Mouse (Mus musculus): ENCODE results near the gene Pkd1. TPM values are rescaled to one million over a fixed set of nuclear protein-coding genes. Genes with fewer than 3 reads are reported as not detected.

Gene Pkd1
- polyA plus RNA-seq, 1 experiment: 69.8 TPM

- no peak for DNase-seq (ENCODE audit: low spot score)
Measured at GRCm38 (mm10) chr17:24565792-24566191, 16.2 kb downstream of the Pkd1 start.

GRCm38 (mm10) chr17:24567034-24567779, 17.6 kb downstream of the Pkd1 start:
- no peak for DNase-seq (ENCODE audit: low spot score)

DNA sequence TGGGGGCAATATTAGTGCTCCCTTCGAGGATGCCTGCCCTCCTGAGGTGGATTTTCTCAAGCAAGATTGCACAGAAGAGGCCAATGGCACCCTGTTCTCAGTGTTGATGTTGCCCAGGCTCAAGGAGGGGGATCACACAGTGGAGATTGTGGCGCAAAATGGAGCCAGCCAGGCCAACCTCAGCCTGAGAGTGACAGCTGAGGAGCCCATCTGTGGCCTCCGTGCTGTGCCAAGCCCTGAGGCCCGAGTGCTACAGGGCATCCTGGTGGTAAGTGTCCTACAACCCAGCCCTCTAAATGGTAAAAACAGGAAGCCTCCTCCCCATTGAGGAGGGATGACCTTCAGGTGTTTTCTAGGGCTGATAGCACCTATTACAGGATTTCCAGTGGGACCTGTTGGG, 20.2 kb downstream of the Pkd1 start:
- DNase-seq (ENCODE audit: low spot score): no peak

DNA sequence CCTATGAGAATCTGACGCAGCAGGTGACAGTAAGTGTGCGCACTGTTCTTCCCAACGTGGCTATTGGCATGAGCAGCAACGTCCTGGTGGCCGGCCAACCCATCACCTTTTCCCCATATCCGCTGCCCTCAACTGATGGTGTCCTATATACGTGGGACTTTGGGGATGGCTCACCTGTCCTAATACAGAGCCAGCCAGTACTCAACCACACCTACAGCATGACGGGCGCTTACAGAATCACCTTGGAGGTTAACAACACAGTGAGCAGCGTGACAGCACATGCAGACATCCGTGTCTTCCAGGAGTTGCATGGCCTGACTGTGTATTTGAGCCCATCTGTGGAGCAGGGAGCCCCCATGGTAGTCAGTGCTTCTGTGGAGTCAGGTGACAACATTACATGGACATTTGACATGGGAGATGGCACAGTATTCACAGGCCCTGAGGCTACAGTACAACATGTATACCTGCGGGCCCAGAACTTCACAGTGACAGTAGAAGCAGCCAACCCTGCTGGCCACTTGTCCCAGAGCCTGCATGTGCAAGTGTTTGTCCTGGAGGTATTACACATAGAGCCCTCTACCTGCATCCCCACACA, 23.1 kb downstream of the Pkd1 start:
- no peak for DNase-seq (ENCODE audit: low spot score)

DNA sequence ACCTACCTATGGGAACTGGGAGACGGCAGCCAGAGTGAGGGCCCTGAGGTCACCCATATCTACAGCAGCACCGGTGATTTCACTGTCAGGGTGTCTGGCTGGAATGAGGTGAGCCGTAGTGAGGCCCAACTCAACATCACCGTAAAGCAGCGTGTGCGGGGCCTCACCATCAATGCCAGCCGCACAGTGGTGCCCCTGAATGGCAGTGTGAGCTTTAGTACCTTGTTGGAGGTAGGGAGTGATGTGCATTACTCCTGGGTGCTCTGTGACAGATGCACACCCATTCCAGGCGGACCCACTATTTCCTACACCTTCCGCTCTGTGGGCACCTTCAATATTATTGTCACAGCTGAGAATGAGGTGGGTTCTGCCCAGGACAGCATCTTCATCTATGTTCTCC, 24.2 kb downstream of the Pkd1 start:
- no peak for DNase-seq (ENCODE audit: low spot score)

- no peak for DNase-seq (ENCODE audit: low spot score)
Measured at GRCm38 (mm10) chr17:24579532-24579931, 29.9 kb downstream of the Pkd1 start.

- no peak for DNase-seq (ENCODE audit: low spot score)
Measured at GRCm38 (mm10) chr17:24580287-24580686, 30.7 kb downstream of the Pkd1 start.

DNA sequence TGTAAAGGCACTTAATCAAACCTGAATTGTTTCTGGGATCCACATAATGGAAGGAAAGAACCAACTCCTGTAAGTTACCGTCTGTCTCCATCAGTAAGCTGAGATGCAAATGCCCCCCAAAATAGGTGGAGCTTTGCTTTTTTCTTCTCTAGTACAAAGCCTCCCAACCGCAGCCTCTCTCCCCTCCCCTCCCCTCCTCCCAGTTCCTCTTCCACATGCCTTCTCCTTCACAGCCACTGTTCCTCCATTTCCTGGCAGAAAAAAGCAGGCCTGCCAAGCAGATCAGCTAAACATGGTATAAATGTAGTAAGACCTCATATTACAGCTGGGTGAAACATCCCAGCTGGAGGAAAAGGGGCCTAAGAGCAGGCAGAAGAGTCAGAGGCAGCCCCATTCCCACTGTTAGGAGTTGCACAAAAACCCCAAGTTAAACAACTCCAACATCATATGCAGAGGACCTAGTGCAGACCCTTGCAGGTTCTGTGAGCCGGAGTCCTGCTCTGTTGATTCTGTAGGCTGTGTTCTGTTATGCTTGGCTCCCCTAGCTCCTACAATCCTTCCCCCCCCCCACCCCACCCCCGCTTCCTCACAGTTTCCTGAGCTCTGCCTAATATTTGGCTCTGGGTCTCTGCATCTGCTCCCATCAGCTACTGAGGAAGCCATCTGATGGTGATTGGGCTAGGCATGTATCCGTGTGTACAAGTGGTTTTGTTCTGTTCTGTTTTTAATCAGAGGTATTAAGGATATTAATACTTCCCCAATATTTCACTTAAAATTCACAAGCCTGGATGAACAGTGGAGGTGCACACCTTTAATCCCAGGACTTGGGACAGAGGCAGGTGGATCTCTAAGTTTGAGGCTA, 34.2 kb downstream of the Pkd1 start:
- no peak for DNase-seq (ENCODE audit: low spot score)

DNA sequence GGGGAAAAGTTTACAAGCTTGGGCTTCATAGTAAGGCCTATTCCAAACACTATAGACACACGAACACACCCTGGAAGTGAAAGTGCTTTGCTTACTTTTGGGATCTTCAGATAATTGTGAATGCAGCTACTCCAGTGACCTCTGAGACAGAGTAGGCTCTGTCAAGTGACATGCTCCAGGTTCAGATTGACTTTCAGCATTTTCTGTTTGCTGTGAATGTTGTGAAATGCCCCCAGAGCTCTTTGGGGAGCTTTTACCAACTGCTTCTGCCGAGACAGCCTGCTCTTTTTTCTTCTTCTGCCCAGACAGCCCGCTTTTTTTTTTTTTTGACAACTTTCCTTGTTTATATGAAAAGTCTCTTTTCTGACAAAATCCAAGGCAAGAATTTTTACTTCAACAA, 34.9 kb downstream of the Pkd1 start:
- no peak for DNase-seq (ENCODE audit: low spot score)

- no peak for DNase-seq (ENCODE audit: low spot score)
Measured at GRCm38 (mm10) chr17:24586532-24586931, 36.9 kb downstream of the Pkd1 start.

DNA sequence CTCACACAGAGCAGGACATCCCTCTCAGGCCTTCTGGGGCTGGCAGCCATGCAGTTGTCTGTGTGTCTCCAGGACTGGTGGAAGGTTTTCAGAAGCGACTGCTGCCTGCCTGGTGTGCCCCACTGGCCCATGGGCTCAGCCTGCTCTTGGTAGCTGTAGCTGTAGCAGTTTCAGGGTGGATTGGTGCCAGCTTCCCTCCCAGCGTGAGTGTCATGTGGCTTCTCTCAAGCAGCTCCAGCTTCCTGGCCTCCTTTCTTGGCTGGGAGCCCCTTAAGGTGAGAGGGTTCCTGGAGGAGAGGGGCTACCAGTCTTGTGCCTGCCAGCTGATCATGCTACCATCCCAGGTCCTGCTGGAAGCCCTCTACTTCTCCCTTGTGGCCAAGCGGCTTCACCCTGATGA, 41.3 kb downstream of the Pkd1 start:
- DNase-seq (ENCODE audit: low spot score): no peak

- DNase-seq (ENCODE audit: low spot score): no peak
Measured at GRCm38 (mm10) chr17:24591695-24592094, 42.1 kb downstream of the Pkd1 start.

GRCm38 (mm10) chr17:24593248-24593647, 43.6 kb downstream of the Pkd1 start:
- no peak for DNase-seq (ENCODE audit: low spot score)

GRCm38 (mm10) chr17:24593992-24594890, 44.6 kb downstream of the Pkd1 start:
- no peak for DNase-seq (ENCODE audit: low spot score)

GRCm38 (mm10) chr17:24595126-24596072, 45.8 kb downstream of the Pkd1 start:
- no peak for DNase-seq (ENCODE audit: low spot score)

- DNase-seq (ENCODE audit: low spot score): no peak
Measured at GRCm38 (mm10) chr17:24596073-24596466, 46.4 kb downstream of the Pkd1 start.

DNA sequence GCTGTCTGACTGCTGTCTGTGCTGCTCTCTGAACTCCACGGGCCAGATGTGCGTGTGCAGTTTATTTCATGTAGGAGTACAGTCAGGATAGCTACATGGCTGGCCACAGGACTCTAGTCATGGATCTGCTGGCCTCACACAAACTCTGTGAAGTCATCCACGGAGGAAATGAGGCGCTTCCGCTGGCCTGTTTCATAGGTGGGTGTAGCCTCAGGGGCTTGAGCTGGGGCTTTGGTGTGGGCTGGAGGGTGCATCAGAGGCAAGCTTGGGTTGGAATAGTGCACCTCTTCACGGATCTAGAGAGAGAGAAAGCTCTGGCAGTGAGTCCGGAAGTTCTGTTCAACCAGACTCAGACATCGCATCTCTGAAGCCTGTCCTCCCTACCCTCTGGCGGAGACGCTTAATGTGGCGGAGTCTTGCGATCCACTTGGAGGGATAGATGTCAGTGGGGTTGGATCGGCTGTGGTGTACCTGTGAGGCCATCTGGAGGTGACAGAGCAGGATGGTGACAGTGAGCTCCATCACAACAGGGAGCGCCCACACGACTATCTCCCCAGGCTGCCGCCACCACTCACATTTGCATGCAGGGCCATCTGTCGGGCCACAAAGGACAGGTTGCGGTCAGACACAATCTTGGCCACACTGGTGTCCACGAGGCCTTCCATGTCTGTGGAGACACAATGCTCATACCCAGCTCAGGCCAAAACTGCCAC, 47.0 kb downstream of the Pkd1 start:
- no peak for DNase-seq (ENCODE audit: low spot score)

DNA sequence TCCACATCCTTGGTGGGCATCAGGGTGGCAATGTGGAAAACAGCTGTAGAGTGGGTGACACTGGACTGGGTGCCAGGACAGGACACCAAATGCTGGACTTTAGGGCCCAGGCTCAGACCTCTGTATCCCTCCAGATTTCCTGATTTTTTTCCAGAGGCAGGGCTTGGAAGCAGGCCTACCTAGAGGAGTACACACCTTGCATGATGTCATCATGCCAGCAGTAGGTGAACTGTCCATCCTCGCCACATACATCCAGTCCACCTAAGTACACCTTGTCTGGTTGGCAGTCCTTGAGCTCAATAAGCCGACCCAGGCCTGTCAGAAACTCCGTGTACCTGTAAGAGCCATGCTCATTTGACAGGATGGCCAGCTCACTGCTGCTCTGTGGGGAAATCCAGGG, 48.4 kb downstream of the Pkd1 start:
- DNase-seq (ENCODE audit: low spot score): no peak

DNA sequence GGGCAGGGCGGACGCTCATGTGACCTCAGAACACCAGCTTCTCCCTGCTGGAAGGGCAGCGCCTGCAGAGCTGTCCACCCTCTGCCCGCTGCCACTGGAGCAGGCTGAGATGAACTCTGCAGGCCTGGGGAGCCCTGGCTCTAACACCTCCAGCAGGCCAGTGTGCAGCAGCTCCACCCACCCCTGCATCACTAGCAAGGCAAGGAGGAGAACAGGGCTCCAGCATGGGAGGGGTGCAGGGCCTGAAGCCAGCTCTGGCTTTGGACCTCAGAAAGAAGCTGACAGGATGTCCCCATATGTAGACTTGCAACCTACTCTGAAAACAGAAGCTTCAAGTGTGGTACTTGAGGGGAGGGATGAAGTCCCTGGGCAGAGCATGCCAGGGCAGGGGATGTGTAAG, 50.9 kb downstream of the Pkd1 start:
- no peak for DNase-seq (ENCODE audit: low spot score)

DNA sequence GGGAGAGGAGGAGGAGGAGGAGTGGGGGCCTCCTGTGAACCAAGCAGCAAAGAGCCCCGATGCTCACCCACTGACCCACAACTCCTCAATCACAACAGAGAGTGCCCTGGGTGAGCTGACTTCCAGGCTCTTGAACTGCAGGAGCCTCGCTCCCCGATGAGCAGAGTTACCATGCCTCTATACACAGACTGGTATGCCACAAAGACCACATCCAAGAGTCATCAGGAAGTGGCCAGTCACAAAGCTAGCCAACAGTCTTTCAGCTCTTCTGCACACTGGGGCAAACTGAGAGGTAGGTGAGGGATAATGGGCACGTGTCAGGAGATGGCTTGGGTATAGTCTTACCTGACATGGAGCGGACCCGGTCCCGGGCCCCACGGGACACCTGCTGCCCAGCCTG, 54.3 kb downstream of the Pkd1 start:
- no peak for DNase-seq (ENCODE audit: low spot score)

Measured in urinary bladder, adult 2 months (tissue).